Mouse (Mus musculus) T-helper 17 cell (primary cell): ENCODE results near the gene Ptpn4.

Experiments used
- in situ Hi-C, 2 experiments: fragments of 300-600 bp; cut with MboI, MseI; formaldehyde crosslinking; loops; 1 replicate in 1 of 2; 2 replicates in 1 of 2; pipeline ENCODE4 v1.15.1; 2025; ENCODE audit warnings: high pct_unique_total_duplicates in 2 of 2

Ptpn4 gene

DNA sequence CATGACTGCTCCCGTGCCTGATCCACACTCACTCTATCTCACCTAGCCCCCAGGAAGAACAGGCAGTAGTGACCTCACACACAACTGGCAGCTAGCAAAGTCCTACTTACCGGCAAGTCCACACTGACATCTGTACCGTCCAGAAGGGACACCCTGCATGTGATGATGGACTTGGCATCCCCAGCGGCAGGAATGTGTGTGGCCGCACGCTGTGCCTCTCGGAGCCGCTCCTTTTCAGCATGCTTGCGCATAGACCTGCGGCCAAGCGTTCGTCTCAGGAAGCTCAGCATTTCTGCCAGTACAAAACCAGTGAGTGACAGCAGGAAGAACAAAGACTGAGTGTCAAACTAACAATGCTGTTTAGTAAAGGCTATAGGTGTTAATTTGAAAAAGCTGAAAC lies 195.0 kb downstream of the Ptpn4 start:
- in situ Hi-C loops: loop anchor here in 1 of 2 experiments (10.0 kb wide), 1 partner anchor 108 kb away; no protein-coding TSS in a partner anchor

DNA sequence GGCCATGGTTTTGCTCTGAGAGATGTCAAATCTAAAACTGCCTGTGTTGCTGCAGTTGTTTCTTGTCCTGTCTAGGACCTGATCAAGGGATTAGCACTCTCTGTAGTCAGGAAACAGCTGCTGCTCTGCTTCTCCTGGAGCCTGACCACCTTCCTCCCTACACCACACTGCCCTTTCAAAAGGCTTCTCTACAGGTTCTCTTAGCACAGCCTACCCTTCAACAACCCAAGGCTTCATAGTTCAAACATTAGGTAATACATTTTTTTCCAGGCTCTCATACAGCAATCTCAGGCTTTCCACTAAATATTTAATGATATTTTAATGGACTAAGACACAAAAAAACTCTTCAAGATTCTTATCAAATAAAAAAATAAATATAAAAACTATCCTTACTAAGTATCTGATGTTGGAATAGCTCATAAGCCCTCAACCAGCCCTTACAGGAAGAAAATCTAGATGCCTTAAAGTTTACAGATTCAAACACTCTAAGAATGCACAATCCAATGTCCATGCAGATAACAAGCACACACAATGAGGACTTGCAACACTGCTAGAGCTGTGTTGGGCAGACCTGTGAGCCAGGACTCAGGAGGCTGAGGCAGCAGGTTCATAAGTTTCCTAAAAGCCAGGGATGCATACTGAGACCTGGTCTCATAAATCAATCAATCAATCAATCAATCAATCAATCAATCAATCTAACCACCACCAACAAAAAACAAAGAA lies 196.2 kb downstream of the Ptpn4 start:
- in situ Hi-C loops: loop anchor here in 1 of 2 experiments (10.0 kb wide), 1 partner anchor 106 kb away; no protein-coding TSS in a partner anchor

DNA sequence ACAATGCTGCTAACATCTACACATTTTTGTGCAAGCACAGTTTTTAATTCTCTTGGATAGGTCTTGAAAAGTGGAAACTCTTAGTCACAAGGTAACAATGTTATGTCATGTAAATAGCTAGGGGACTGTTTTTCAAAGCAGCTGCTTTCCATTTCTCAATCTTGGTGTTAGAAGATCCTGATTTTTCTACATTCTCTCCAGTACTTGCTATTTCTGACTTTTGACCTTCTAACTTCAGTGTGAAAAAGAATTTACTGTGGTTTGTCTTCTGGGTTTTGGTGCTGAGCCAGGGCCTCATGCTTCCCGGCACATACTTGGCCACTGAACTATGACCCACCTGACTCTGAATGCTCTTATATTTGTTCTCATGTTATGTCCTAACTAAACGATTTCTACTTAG lies 197.4 kb downstream of the Ptpn4 start:
- in situ Hi-C loops: loop anchor here in 1 of 2 experiments (10.0 kb wide), 1 partner anchor 105 kb away; no protein-coding TSS in a partner anchor

DNA sequence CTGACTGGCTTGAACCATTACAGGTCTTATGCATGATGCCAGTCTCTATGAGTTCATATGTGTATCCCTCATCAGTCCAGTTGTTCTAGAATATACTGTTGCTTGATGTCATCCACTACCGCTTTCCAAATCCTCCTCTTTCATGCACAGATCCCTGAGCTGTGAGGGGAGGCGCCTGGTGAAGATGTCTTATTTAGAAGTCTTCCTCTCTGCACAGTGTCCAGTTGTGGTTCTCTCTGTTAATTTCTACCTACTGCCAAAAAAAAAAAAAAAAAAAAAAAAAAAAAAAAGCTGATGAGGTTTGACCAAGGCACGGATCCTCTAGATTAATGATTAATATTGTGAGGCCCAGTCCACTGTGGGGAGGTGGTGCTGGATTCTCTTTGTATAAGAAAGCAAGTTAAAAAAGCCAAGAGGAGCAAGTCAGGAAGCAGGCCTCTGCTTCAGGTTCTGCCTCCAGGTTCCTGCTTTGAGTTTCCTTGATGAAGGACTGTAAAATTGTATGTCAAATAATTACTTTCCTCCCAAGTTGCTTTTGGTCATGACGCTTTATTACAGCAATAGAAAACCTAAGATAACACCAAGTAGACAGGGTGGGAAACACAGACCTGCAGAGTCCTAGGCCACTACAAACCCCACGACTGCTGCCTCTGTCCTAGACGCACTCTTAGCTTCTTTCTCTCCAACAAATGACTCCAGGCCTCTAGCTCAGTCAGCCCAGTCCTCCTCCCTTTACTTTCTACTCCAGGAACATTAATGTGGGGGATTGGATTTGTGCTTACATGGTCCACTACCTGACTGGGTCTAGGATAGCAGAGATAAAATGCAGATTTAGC lies 200.0 kb downstream of the Ptpn4 start:
- in situ Hi-C loops: no loop called here

DNA sequence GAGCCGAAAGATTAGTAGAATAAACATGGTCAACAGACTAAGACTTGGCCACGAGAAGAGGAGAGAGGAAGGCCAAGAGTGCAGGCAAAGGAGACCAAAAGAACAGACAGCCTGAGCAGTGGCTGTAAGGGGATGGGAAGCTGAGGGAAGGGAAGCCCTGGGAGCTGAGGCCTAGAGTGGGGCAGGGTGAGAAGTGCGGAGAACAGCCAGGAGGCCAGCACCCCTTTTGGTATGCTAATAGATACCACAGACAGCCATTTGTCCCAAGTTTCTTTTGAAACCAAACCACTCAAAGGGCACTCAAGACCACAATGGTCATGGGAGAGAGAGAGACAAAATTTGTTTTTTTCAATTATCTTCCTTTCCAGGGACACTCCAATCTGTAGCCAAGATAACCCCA lies 202.7 kb downstream of the Ptpn4 start:
- in situ Hi-C loops: no loop called here

DNA sequence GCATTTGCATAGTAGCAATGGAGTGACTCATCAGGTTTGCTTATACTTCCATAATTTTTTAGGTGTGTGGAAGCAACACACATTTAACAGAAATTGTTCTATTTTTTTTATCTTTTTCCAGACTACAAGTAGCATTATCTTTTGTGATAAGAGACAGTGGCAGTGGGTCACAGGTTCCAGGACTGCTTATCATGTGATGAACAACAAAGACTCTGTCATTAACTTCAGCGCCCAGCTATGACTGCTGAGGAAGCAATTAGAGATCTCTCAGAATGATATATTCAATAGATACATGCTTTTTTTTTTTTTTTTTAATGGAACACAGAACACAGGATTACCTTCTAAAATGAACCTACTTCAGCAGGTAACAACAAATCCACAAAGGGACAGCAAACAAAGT lies 207.0 kb downstream of the Ptpn4 start:
- in situ Hi-C loops: no loop called here

DNA sequence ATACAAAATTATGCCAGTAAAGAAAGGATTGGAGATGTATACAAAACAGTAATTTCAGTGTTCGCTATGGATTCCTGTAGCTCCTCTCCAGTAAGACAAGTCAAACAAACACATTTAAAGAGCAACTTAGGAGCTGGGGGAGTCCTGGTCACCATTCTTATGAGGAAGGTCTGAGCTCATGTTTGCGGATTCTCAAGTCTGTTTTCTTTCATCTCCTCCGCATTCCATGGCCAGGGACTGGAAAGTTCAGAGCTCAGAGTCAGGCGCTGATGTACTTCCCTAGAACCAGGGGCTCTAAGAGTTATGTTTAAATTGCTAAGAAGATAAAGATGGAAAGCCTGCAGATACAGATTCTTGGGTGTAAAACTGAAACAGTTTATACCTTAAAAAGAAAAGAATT lies 210.6 kb downstream of the Ptpn4 start:
- in situ Hi-C loops: no loop called here

DNA sequence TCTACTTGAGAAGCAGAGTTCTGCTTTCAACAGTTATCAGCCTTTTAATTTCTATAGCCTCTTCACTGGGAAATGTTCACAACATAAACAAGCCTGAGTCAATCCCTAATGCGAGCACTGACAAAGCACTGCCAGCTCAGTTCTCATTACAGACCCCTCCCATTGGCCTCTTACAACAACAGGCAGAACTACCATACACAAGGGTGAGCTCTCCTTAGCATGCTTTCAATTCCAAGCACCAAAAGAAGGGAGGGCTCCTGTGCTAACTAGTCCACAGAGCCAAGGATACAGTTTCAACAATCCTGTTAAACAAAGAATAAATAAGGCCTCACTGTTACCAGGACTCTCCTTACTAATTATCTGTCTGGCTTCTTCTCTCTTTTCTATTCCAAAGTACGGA lies 213.0 kb downstream of the Ptpn4 start:
- in situ Hi-C loops: no loop called here

DNA sequence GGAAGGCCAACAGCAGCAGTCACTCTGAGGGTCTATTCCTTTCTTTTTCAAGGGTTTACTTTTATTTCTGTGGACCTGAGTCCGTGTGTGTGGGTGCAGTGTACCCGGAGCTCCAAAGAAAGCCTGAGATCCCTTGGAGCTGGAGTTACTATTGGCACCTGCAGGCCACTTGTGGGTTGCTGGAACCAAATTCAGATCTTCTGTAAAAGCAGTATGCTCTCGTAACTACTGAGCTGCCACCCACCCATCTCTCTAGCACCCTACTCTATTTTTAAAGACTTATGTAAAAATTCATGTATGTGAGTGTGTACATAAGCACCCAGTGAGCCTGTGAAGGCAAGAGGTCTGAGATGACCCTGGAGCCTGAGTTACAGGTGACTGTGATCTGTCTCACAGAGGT lies 232.0 kb downstream of the Ptpn4 start:
- in situ Hi-C loops: no loop called here
